Mouse (Mus musculus) central nervous system, embryonic 11.5 days (tissue): Measurements from ENCODE around the gene Prrc2b. TPM values are rescaled to one million over a fixed set of nuclear protein-coding genes. Genes with fewer than 3 reads are reported as not detected.

Experiments
- polyA plus RNA-seq: library from polyadenylated mRNA; depleted of rRNA; stranded (reverse); fragments of >200 nt; gene quantifications from 2 replicates; pipeline ENCODE4 v1.2.3, GENCODE M21; 2012; rRNA removed

Gene Prrc2b
- polyA plus RNA-seq = 70.6 and 78.4 TPM in 2 replicates

DNA sequence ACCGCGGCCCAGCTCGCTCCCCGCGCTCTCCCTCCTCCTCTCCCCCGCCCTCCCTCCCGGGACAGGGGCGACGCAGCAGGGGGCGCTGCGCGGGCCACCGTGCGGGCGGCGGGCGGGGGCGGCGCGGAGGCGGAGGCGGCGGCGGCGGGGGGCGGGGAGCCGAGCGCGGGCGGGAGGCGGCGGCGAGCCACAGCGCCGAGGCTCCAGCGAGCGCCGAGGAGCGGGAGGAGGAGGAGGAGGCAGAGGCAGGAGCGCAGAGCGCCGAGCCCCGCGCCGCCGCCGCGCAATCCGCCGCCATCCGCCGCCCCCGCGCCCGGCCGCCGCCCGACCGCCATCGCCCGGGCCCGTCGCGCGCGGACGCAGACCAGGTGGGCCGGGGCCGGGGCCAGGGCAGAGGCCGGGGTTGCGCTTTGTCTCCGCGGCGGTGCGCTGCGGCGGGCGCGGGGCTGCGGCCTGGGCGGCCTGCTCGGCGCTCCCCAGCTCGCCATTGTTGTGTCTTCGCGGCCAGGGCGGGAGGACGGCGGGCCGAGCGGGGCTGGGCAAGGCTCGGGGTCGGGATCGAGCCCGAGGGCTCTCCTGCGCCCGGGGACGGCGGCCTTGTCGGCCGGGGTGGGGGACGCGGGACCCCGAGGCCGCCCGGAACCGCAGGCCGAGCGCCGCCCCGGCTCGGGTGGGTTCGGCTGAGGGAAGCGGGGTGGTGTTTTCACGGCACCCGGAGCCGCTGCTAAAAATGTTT, at the start of gene Prrc2b:
TSS of gene Prrc2b (plus strand) at position 159 of the 736 bp plus-strand sequence.

DNA sequence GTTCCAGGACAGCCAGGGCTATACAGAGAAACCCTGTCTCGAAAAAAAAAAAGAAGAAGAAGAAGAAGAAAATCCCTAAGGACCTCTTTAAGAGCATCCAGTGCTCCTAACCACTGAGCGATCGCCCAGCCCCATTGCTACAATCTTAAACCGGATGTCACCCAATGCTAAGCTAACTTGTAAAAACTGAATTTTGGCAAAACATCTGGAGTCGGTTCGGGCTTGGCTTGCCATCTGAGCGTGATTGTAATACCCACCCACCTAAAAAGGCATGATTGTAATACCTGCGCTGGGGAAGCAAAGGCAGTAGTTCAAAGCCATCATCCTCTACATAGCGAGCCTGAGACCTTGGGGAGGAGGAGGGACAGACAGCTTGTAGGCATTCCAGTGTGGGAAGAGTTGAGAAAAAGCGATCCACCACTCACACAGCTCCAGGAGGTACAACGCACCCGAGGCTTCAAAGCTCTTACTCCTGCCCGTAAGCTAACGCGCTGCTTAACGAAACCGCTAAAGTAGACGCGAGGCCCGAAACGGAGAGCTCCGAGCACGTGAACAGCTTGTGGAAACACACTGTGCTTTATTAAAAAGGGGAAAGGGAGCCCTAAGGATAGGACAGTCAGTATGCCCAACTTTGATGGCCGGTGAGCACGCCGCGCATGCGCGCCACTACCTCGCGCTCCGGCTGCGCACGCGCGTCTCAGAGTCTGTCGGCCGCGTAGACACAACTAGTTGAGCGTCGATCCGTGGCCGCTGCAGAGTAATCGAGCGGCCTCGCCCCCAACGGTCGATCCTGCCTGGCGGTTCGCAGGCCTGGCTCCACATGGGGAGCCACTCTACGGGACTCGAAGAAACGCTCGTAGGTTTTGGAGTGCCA, 85.2 kb downstream of the Prrc2b start, which contains the start of gene Pomt1:
TSS of gene Pomt1 (plus strand) at position 705 of the 874 bp plus-strand sequence.

DNA sequence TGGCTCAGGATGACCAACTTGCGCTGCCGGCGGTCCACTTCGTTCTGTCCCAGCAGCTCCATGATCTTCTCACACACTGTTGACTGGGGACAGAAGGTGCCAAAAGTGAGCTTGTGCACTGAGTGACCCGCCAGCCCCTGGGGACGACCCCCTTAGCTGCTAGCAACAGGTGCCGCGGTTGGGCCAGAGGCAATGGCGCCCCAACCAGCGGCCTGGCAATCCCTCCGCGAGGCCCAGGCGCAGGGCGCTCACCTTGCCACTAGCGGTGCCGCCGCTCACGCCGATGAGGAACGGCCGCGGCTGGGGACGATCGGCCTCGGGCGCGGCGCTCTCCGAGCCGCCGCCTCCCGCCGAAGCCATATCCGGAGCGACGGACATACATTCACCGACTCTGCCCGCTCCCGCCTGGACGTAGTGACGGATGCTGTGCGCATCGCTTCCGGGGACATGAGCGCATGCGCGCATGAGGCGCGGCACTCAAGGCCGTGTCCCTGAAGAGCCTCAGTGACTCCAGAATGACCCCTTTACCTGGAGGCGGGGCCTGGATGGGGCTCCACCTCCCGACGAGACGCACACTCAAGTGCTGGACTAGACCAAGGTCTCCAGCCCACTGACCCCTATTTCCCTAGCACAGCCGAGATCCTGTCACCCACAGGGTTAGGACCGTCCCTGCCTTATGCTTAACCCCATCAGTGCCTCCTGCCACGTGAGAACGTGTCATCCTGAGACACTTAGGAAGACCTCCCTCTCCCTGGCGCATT, 109.0 kb downstream of the Prrc2b start, which contains the start of gene Uck1:
TSS of gene Uck1 (minus strand) at position 503 of the 761 bp plus-strand sequence.

Other genes with a start within 250 kb of the Prrc2b start
- 43.7 and 48.6 TPM in 2 replicates for gene Aif1l, start 200.9 kb upstream of the Prrc2b start, polyA plus RNA-seq
- 32.7 and 43.2 TPM in 2 replicates for gene Nup214, start 176.6 kb upstream of the Prrc2b start, polyA plus RNA-seq
- gene Fam78a, start 66.2 kb upstream of the Prrc2b start, polyA plus RNA-seq = 3.1 and 3.8 TPM in 2 replicates
- gene Plpp7, start 55.6 kb upstream of the Prrc2b start, polyA plus RNA-seq = 5.3 and 6.5 TPM in 2 replicates
- gene Pomt1, start 85.5 kb downstream of the Prrc2b start, polyA plus RNA-seq = 27.8 and 30.9 TPM in 2 replicates
- gene Uck1, start 109.1 kb downstream of the Prrc2b start, polyA plus RNA-seq = 57.3 and 59.8 TPM in 2 replicates
- 36.2 and 38.3 TPM in 2 replicates for gene Golga2, start 136.3 kb downstream of the Prrc2b start, polyA plus RNA-seq
- 351 and 391 TPM in 2 replicates for gene Swi5, start 137.0 kb downstream of the Prrc2b start, polyA plus RNA-seq
- gene Ciz1, start 201.2 kb downstream of the Prrc2b start, polyA plus RNA-seq = 158 and 181 TPM in 2 replicates
- gene Dnm1, start 202.3 kb downstream of the Prrc2b start, polyA plus RNA-seq = 53.2 and 117 TPM in 2 replicates
- 21.5 and 43.1 TPM in 2 replicates for gene 1110008P14Rik, start 230.9 kb downstream of the Prrc2b start, polyA plus RNA-seq
- 0.80 and 0.90 TPM in 2 replicates for gene Lcn2, start 237.2 kb downstream of the Prrc2b start, polyA plus RNA-seq
- gene Ptges2, start 244.8 kb downstream of the Prrc2b start, polyA plus RNA-seq = 22.1 and 31.9 TPM in 2 replicates